Mouse (Mus musculus) intestine, embryonic 15.5 days (tissue): ENCODE measurements around the gene Zfp334. TPM values are rescaled to one million over a fixed set of nuclear protein-coding genes. Genes with fewer than 3 reads are reported as not detected.
A peak's percentile ranks its signal among the peaks of the same experiment; 100 is the strongest.

Source experiments
- ATAC-seq: fragments of 200-750 bp; cut with Nextera tagmentation; 2 replicates; pipeline ENCODE4 v1.8.0; 2017; ENCODE audit warnings: moderate TSS enrichment, moderate library complexity
- H3K27ac ChIP-seq: fragments of 300-500 bp; sonication (generic); 2 replicates; pipeline ENCODE4 v1.5.1; 2015; ENCODE audit warnings: mild to moderate bottlenecking, inconsistent platforms
- H3K27me3 ChIP-seq: fragments of 300-500 bp; sonication (generic); replicated peaks from 2 replicates; pipeline ENCODE4 v1.6.1; 2015; ENCODE audit warnings: inconsistent platforms
- H3K36me3 ChIP-seq: fragments of 300-500 bp; sonication (generic); 2 replicates; pipeline ENCODE4 v1.6.1; 2015; ENCODE audit warnings: inconsistent platforms
- H3K4me1 ChIP-seq: fragments of 300-500 bp; sonication (generic); replicated peaks from 2 replicates; pipeline ENCODE4 v1.6.1; 2015; ENCODE audit warnings: inconsistent platforms
- H3K4me2 ChIP-seq: fragments of 300-500 bp; sonication (generic); replicated peaks from 2 replicates; pipeline ENCODE4 v1.6.1; 2015; ENCODE audit warnings: mild to moderate bottlenecking, inconsistent platforms
- H3K4me3 ChIP-seq: fragments of 300-500 bp; sonication (generic); replicated peaks from 2 replicates; pipeline ENCODE4 v1.5.1; 2015; ENCODE audit warnings: inconsistent platforms
- H3K9ac ChIP-seq: fragments of 300-500 bp; sonication (generic); 2 replicates; pipeline ENCODE4 v1.6.1; 2015; ENCODE audit warnings: inconsistent platforms
- H3K9me3 ChIP-seq: fragments of 300-500 bp; sonication (generic); 2 replicates; pipeline ENCODE4 v1.6.1; 2016; ENCODE audit warnings: inconsistent platforms
- WGBS: fragments of 180-500 bp; shearing (Covaris S2); methylation state at CpG from one replicate; pipeline ENCODE4 v1.1.7; 2015; 5-methylcytosine and 5-hydroxymethylcytosine counted together
- polyA plus RNA-seq: library from polyadenylated mRNA; unstranded; fragments of >200 nt; fragmentation: Nextera tagmentation; extraction: Ambion mirVana; gene quantifications from 2 replicates; pipeline ENCODE4 v1.2.1, GENCODE M21; 2015

The Zfp334 gene
- polyA plus RNA-seq, 1 experiment from 2014 or later, result 5.0 TPM

- no peak overlapping the region for H3K4me3 ChIP-seq
- no peaks in the 10 kb centered on the region for H3K27me3 ChIP-seq
- H3K4me1 ChIP-seq, result peaks cover 6% of the 10 kb centered on the region; the same call in 1 of the 2 replicates
- peak; percentile 53 for ATAC-seq
- WGBS, result 27% methylated on average over 9 of the region's 9 CpGs
- H3K9me3 ChIP-seq, result no peaks in the 10 kb centered on the region
- no peak overlapping the region for H3K9ac ChIP-seq
- no peak overlapping the region for H3K27ac ChIP-seq
- no peaks in the 10 kb centered on the region for H3K36me3 ChIP-seq
- H3K4me2 ChIP-seq, result no peak overlapping the region
Observed at GRCm38 (mm10) chr2:165404951-165405350, 16.9 kb upstream of the Zfp334 start.

GRCm38 (mm10) chr2:165398164-165398785, 10.2 kb upstream of the Zfp334 start:
- WGBS, result 64% methylated on average over 15 of the region's 15 CpGs
- ATAC-seq, result no peak

GRCm38 (mm10) chr2:165397502-165398163, 9.6 kb upstream of the Zfp334 start:
- ATAC-seq, result no peak
- Histone ChIP-seq H3K4me3 (no peak overlapping the region), H3K9me3 (no peaks in the 10 kb centered on the region), H3K4me1 (peaks cover 12% of the 10 kb centered on the region), H3K4me2 (no peak overlapping the region), H3K36me3 (no peaks in the 10 kb centered on the region), H3K27ac (no peak overlapping the region), H3K9ac (no peak overlapping the region), H3K27me3 (no peaks in the 10 kb centered on the region)
- 70% methylated on average over 23 of the region's 23 CpGs for WGBS

More at GRCm38 (mm10) chr2:165398164-165398785, 10.2 kb upstream of the Zfp334 start:
- Histone ChIP-seq H3K9ac (no peak overlapping the region), H3K4me3 (no peak overlapping the region), H3K9me3 (no peaks in the 10 kb centered on the region), H3K27me3 (no peaks in the 10 kb centered on the region), H3K4me1 (peaks cover 12% of the 10 kb centered on the region), H3K36me3 (no peaks in the 10 kb centered on the region), H3K4me2 (no peak overlapping the region), H3K27ac (no peak overlapping the region)

GRCm38 (mm10) chr2:165396831-165397501, 8.9 kb upstream of the Zfp334 start:
- ATAC-seq, result no peak
- WGBS, result 44% methylated on average over 20 of the region's 20 CpGs

GRCm38 (mm10) chr2:165392156-165392555, 4.1 kb upstream of the Zfp334 start:
- H3K9me3 ChIP-seq, result no peaks in the 10 kb centered on the region
- no peaks in the 10 kb centered on the region for H3K27me3 ChIP-seq
- no peak overlapping the region for H3K4me2 ChIP-seq
- 80% methylated on average over 4 of the region's 4 CpGs for WGBS
- no peak overlapping the region for H3K9ac ChIP-seq
- H3K36me3 ChIP-seq, result no peaks in the 10 kb centered on the region
- no peak overlapping the region for H3K27ac ChIP-seq
- H3K4me3 ChIP-seq, result no peak overlapping the region
- ATAC-seq, result no peak
- peaks cover 5% of the 10 kb centered on the region; the same call in 1 of the 2 replicates for H3K4me1 ChIP-seq

More at GRCm38 (mm10) chr2:165396831-165397501, 8.9 kb upstream of the Zfp334 start:
- peaks cover 12% of the 10 kb centered on the region for H3K4me1 ChIP-seq
- no peak overlapping the region for H3K9ac ChIP-seq
- no peaks in the 10 kb centered on the region for H3K27me3 ChIP-seq
- H3K9me3 ChIP-seq, result no peaks in the 10 kb centered on the region
- no peak overlapping the region for H3K4me2 ChIP-seq
- no peak overlapping the region for H3K27ac ChIP-seq
- no peak overlapping the region for H3K4me3 ChIP-seq
- H3K36me3 ChIP-seq, result no peaks in the 10 kb centered on the region

- no peak for ATAC-seq
- 19% methylated on average over 8 of the region's 8 CpGs for WGBS
- Histone ChIP-seq H3K27me3 (no peaks in the 10 kb centered on the region), H3K9ac (no peak overlapping the region), H3K27ac (no peak overlapping the region), H3K4me3 (no peak overlapping the region), H3K4me2 (no peak overlapping the region), H3K36me3 (peaks cover 2% of the 10 kb centered on the region; the same call in 1 of the 2 replicates), H3K4me1 (peaks cover 4% of the 10 kb centered on the region; the same call in 1 of the 2 replicates), H3K9me3 (no peaks in the 10 kb centered on the region)
Observed at GRCm38 (mm10) chr2:165391561-165391960, 3.5 kb upstream of the Zfp334 start.

- WGBS, result 61% methylated on average over 6 of the region's 6 CpGs
- ATAC-seq, result no peak
Observed at GRCm38 (mm10) chr2:165389299-165389952, 1.4 kb upstream of the Zfp334 start.

GRCm38 (mm10) chr2:165387370-165387769, 689 bp downstream of the Zfp334 start:
- peak overlapping the region; percentile 67 for H3K4me3 ChIP-seq

More at GRCm38 (mm10) chr2:165389299-165389952, 1.4 kb upstream of the Zfp334 start:
- Histone ChIP-seq H3K9ac (no peak overlapping the region), H3K27ac (no peak overlapping the region), H3K27me3 (no peaks in the 10 kb centered on the region), H3K36me3 (peaks cover 18% of the 10 kb centered on the region; the same call in 1 of the 2 replicates), H3K4me2 (no peak overlapping the region), H3K9me3 (no peaks in the 10 kb centered on the region), H3K4me3 (no peak overlapping the region), H3K4me1 (peaks cover 5% of the 10 kb centered on the region; the same call in 1 of the 2 replicates)

GRCm38 (mm10) chr2:165380050-165380449, 8.0 kb downstream of the Zfp334 start:
- H3K36me3 ChIP-seq, result peaks cover 55% of the 10 kb centered on the region

More at GRCm38 (mm10) chr2:165387370-165387769, 689 bp downstream of the Zfp334 start:
- H3K9me3 ChIP-seq, result no peaks in the 10 kb centered on the region
- H3K27ac ChIP-seq, result peak overlapping the region; percentile 67; the same call in 1 of the 2 replicates
- peak overlapping the region; percentile 93 for H3K9ac ChIP-seq
- H3K4me1 ChIP-seq, result peaks cover 5% of the 10 kb centered on the region; the same call in 1 of the 2 replicates
- H3K4me2 ChIP-seq, result peak overlapping the region; percentile 73
- H3K36me3 ChIP-seq, result peaks cover 33% of the 10 kb centered on the region
- whole genome bisulfite sequencing, result 11% methylated on average over 4 of the region's 4 CpGs
- ATAC-seq, result no peak
- H3K27me3 ChIP-seq, result no peaks in the 10 kb centered on the region

GRCm38 (mm10) chr2:165376001-165376400, 12.1 kb downstream of the Zfp334 start:
- WGBS, result 77% methylated on average over 4 of the region's 4 CpGs
- Histone ChIP-seq H3K27ac (no peak overlapping the region), H3K4me2 (no peak overlapping the region), H3K4me3 (no peak overlapping the region), H3K27me3 (no peaks in the 10 kb centered on the region), H3K4me1 (no peaks in the 10 kb centered on the region), H3K36me3 (peaks cover 24% of the 10 kb centered on the region), H3K9me3 (no peaks in the 10 kb centered on the region), H3K9ac (no peak overlapping the region)
- no peak for ATAC-seq

More at GRCm38 (mm10) chr2:165380050-165380449, 8.0 kb downstream of the Zfp334 start:
- Histone ChIP-seq H3K4me3 (no peak overlapping the region), H3K4me1 (no peaks in the 10 kb centered on the region), H3K9me3 (peaks cover 3% of the 10 kb centered on the region; the same call in 1 of the 2 replicates), H3K9ac (no peak overlapping the region), H3K27ac (no peak overlapping the region), H3K4me2 (no peak overlapping the region), H3K27me3 (no peaks in the 10 kb centered on the region)
- 94% methylated on average over 25 of the region's 25 CpGs for WGBS
- no peak for ATAC-seq

- Histone ChIP-seq H3K27ac (no peak overlapping the region), H3K4me3 (no peak overlapping the region), H3K4me2 (no peak overlapping the region), H3K4me1 (no peaks in the 10 kb centered on the region), H3K27me3 (no peaks in the 10 kb centered on the region), H3K9me3 (no peaks in the 10 kb centered on the region), H3K9ac (no peak overlapping the region), H3K36me3 (peaks cover 18% of the 10 kb centered on the region)
- no peak for ATAC-seq
- WGBS, result 90% methylated on average over 5 of the region's 5 CpGs
Observed at GRCm38 (mm10) chr2:165375478-165375877, 12.6 kb downstream of the Zfp334 start.

GRCm38 (mm10) chr2:165371066-165371465, 17.0 kb downstream of the Zfp334 start:
- 19% methylated on average over 3 of the region's 3 CpGs for WGBS
- H3K27ac ChIP-seq, result no peak overlapping the region
- H3K4me1 ChIP-seq, result peaks cover 16% of the 10 kb centered on the region
- H3K4me2 ChIP-seq, result no peak overlapping the region
- no peaks in the 10 kb centered on the region for H3K9me3 ChIP-seq
- no peak overlapping the region for H3K9ac ChIP-seq
- H3K36me3 ChIP-seq, result no peaks in the 10 kb centered on the region
- peaks cover 11% of the 10 kb centered on the region; the same call in 1 of the 2 replicates for H3K27me3 ChIP-seq
- no peak overlapping the region for H3K4me3 ChIP-seq
- ATAC-seq, result no peak
